Mouse (Mus musculus): Measurements from ENCODE around the gene Chmp6.

DNA sequence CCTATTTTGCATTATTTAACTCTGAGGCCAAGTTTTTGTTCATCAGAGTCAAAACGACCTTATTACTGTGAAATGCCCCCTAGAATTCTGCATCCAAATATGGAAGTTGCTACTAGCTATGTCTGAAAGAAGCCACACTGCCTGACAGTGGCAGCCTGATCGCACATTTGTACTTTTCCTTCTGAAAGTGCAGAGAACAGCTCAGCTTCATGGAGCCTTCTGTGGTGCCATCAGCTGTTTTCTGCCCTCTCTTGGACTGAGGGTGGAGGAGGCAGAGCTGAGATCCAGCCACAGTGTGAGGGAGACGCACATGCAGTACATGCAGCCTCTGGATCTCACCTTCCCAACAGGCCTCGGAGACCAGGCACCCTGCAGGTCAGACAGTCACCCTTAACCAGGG, 44.7 kb upstream of the Chmp6 start:
- TF ChIP-seq CTCF (IDR thresholded peaks at IDR 0.05 in 2 of 3, conservative IDR thresholded peaks at IDR 0.05 in 1 of 3; ENCODE audit: control insufficient read depth in 1 of 3, insufficient read depth in 1 of 3, low read depth in 2 of 3, low read length in 3 of 3, poor library complexity in 1 of 3, severe bottlenecking in 1 of 3) (no peak), POLR2A (IDR thresholded peaks at IDR 0.05; ENCODE audit: control insufficient read depth in 1 of 2, insufficient read depth in 1 of 2, low read depth in 1 of 2, low read length in 2 of 2, poor library complexity in 1 of 2) (no peak), TCF12 (IDR thresholded peaks at IDR 0.05; ENCODE audit: low read depth, low read length) (no peak), E2F4 (IDR thresholded peaks at IDR 0.05; ENCODE audit: borderline replicate concordance, low read depth, low read length) (no peak), MAZ (IDR thresholded peaks at IDR 0.05; ENCODE audit: low read depth, low read length) (no peak), JUND (IDR thresholded peaks at IDR 0.05; ENCODE audit: low read depth, low read length) (no peak), ZNF384 (IDR thresholded peaks at IDR 0.05; ENCODE audit: low read depth, low read length) (no peak), CHD1 (IDR thresholded peaks at IDR 0.05; ENCODE audit: low read depth, low read length) (no peak), EP300 (IDR thresholded peaks at IDR 0.05; ENCODE audit: low read depth in 1 of 2, low read length in 2 of 2) (no peak), USF1 (IDR thresholded peaks at IDR 0.05; ENCODE audit: low read depth, low read length) (no peak), ZC3H11A (IDR thresholded peaks at IDR 0.05; ENCODE audit: low read depth, low read length) (no peak)
